Mouse (Mus musculus) megakaryocyte, embryonic 14.5 days (primary cell): ENCODE data around the gene B4galnt3.

Experiments used
- FLI1 ChIP-seq: IDR thresholded peaks from 2 replicates; pipeline ENCODE4 v1.6.1; 2012; ENCODE audit warnings: low read length, inconsistent platforms, mixed read lengths
- GATA1 ChIP-seq: IDR thresholded peaks from 3 replicates; pipeline ENCODE4 v1.6.1; 2012; ENCODE audit warnings: mixed read lengths, low read length, inconsistent platforms, borderline replicate concordance

- TF ChIP-seq GATA1, result no peak
- TF ChIP-seq FLI1, result no peak
Measured at GRCm38 (mm10) chr6:120157479-120157878, 136.9 kb downstream of the B4galnt3 start.
